Mouse (Mus musculus) hindbrain, embryonic 10.5 days (tissue): ENCODE data around the gene Mamdc2. TPM values are rescaled to one million over a fixed set of nuclear protein-coding genes. Genes with fewer than 3 reads are reported as not detected.

ENCODE experiments used
- DNase-seq: peaks from one replicate; pipeline ENCODE4 v3.0.0-alpha.2; 2017; ENCODE audit warnings: low spot score
- H3K27ac ChIP-seq: fragments of 300-500 bp; sonication (generic); 2 replicates; pipeline ENCODE4 v1.5.1; 2016; ENCODE audit warnings: mild to moderate bottlenecking, moderate library complexity
- H3K27me3 ChIP-seq: fragments of 300-500 bp; sonication (generic); 2 replicates; pipeline ENCODE4 v1.6.1; 2016; ENCODE audit warnings: mild to moderate bottlenecking; ENCODE audit not compliant: poor library complexity, insufficient read depth, severe bottlenecking
- H3K36me3 ChIP-seq: fragments of 300-500 bp; sonication (generic); 2 replicates; pipeline ENCODE4 v1.6.1; 2016; ENCODE audit warnings: mild to moderate bottlenecking, moderate library complexity
- H3K4me1 ChIP-seq: fragments of 300-500 bp; sonication (generic); replicated peaks from 2 replicates; pipeline ENCODE4 v1.6.1; 2016; ENCODE audit warnings: mild to moderate bottlenecking
- H3K4me3 ChIP-seq: fragments of 300-500 bp; sonication (generic); 2 replicates; pipeline ENCODE4 v1.5.1; 2016; ENCODE audit warnings: mild to moderate bottlenecking, moderate library complexity
- H3K9me3 ChIP-seq: fragments of 300-500 bp; sonication (generic); 2 replicates; pipeline ENCODE4 v1.6.1; 2016; ENCODE audit warnings: mild to moderate bottlenecking, moderate library complexity
- WGBS: fragments of 180-500 bp; shearing (Covaris S2); methylation state at CpG from one replicate; pipeline ENCODE4 v1.1.7; 2016; 5-methylcytosine and 5-hydroxymethylcytosine counted together
- polyA plus RNA-seq: library from polyadenylated mRNA; unstranded; fragments of >200 nt; fragmentation: Nextera tagmentation; extraction: Ambion mirVana; gene quantifications from 2 replicates; pipeline ENCODE4 v1.2.1, GENCODE M21; 2016

The Mamdc2 gene
- polyA plus RNA-seq, 1 experiment from 2014 or later: 1.2 TPM

- no peaks in the 10 kb centered on the region for H3K9me3 ChIP-seq
- H3K4me1 ChIP-seq: peaks cover 9% of the 10 kb centered on the region
- 74% methylated on average over 9 of the region's 9 CpGs for WGBS
- DNase-seq: no peak
- no peak overlapping the region for H3K4me3 ChIP-seq
- H3K27me3 ChIP-seq: no peaks in the 10 kb centered on the region
- H3K27ac ChIP-seq: no peak overlapping the region
- no peaks in the 10 kb centered on the region for H3K36me3 ChIP-seq
Measured at GRCm38 (mm10) chr19:23373728-23374127, 74.5 kb downstream of the Mamdc2 start.

GRCm38 (mm10) chr19:23373287-23373686 is 75.0 kb downstream of the Mamdc2 start:
- Histone ChIP-seq H3K27me3 (no peaks in the 10 kb centered on the region), H3K27ac (no peak overlapping the region)
- 44% methylated on average over 8 of the region's 8 CpGs for WGBS

GRCm38 (mm10) chr19:23369275-23369674 is 79.0 kb downstream of the Mamdc2 start:
- no peak for DNase-seq
- no peaks in the 10 kb centered on the region for H3K4me1 ChIP-seq
- 92% methylated on average over 4 of the region's 4 CpGs for WGBS

More at GRCm38 (mm10) chr19:23373287-23373686, 75.0 kb downstream of the Mamdc2 start:
- Histone ChIP-seq H3K36me3 (no peaks in the 10 kb centered on the region), H3K4me3 (no peak overlapping the region), H3K4me1 (peaks cover 9% of the 10 kb centered on the region), H3K9me3 (no peaks in the 10 kb centered on the region)
- peak; percentile 66 for DNase-seq

GRCm38 (mm10) chr19:23362006-23362405 is 86.2 kb downstream of the Mamdc2 start:
- WGBS: 90% methylated on average over 3 of the region's 3 CpGs
- H3K27ac ChIP-seq: no peak overlapping the region
- H3K9me3 ChIP-seq: no peaks in the 10 kb centered on the region
- DNase-seq: no peak
- no peaks in the 10 kb centered on the region for H3K27me3 ChIP-seq
- H3K4me3 ChIP-seq: no peak overlapping the region
- H3K4me1 ChIP-seq: no peaks in the 10 kb centered on the region
- H3K36me3 ChIP-seq: no peaks in the 10 kb centered on the region

More at GRCm38 (mm10) chr19:23369275-23369674, 79.0 kb downstream of the Mamdc2 start:
- Histone ChIP-seq H3K9me3 (no peaks in the 10 kb centered on the region), H3K4me3 (no peak overlapping the region), H3K27ac (no peak overlapping the region), H3K27me3 (no peaks in the 10 kb centered on the region), H3K36me3 (no peaks in the 10 kb centered on the region)

GRCm38 (mm10) chr19:23361124-23361523 is 87.1 kb downstream of the Mamdc2 start:
- no peak overlapping the region for H3K27ac ChIP-seq
- H3K27me3 ChIP-seq: no peaks in the 10 kb centered on the region
- H3K4me3 ChIP-seq: no peak overlapping the region
- 75% methylated on average over 4 of the region's 4 CpGs for WGBS
- H3K4me1 ChIP-seq: no peaks in the 10 kb centered on the region
- H3K36me3 ChIP-seq: no peaks in the 10 kb centered on the region
- no peaks in the 10 kb centered on the region for H3K9me3 ChIP-seq
- no peak for DNase-seq

GRCm38 (mm10) chr19:23360536-23360935 is 87.7 kb downstream of the Mamdc2 start:
- no peaks in the 10 kb centered on the region for H3K36me3 ChIP-seq
- no peaks in the 10 kb centered on the region for H3K9me3 ChIP-seq
- no peak overlapping the region for H3K4me3 ChIP-seq
- DNase-seq: no peak
- H3K27me3 ChIP-seq: no peaks in the 10 kb centered on the region
- H3K4me1 ChIP-seq: no peaks in the 10 kb centered on the region
- H3K27ac ChIP-seq: no peak overlapping the region
- 90% methylated on average over 4 of the region's 4 CpGs for WGBS

GRCm38 (mm10) chr19:23357253-23357652 is 91.0 kb downstream of the Mamdc2 start:
- H3K27ac ChIP-seq: no peak overlapping the region
- H3K4me1 ChIP-seq: no peaks in the 10 kb centered on the region
- H3K9me3 ChIP-seq: no peaks in the 10 kb centered on the region
- WGBS: 83% methylated on average over 5 of the region's 5 CpGs
- H3K36me3 ChIP-seq: no peaks in the 10 kb centered on the region
- no peak for DNase-seq
- H3K4me3 ChIP-seq: no peak overlapping the region
- no peaks in the 10 kb centered on the region for H3K27me3 ChIP-seq

GRCm38 (mm10) chr19:23354738-23355137 is 93.5 kb downstream of the Mamdc2 start:
- Histone ChIP-seq H3K27ac (no peak overlapping the region), H3K9me3 (no peaks in the 10 kb centered on the region), H3K27me3 (no peaks in the 10 kb centered on the region), H3K4me3 (no peak overlapping the region), H3K36me3 (no peaks in the 10 kb centered on the region), H3K4me1 (no peaks in the 10 kb centered on the region)
- WGBS: 95% methylated on average over 6 of the region's 6 CpGs
- DNase-seq: no peak

- Histone ChIP-seq H3K27me3 (no peaks in the 10 kb centered on the region), H3K36me3 (no peaks in the 10 kb centered on the region), H3K4me1 (no peaks in the 10 kb centered on the region), H3K9me3 (no peaks in the 10 kb centered on the region), H3K27ac (no peak overlapping the region), H3K4me3 (no peak overlapping the region)
- no peak for DNase-seq
- WGBS: 70% methylated on average over 9 of the region's 9 CpGs
Measured at GRCm38 (mm10) chr19:23353881-23354401, 94.3 kb downstream of the Mamdc2 start.

- no peaks in the 10 kb centered on the region for H3K27me3 ChIP-seq
- no peaks in the 10 kb centered on the region for H3K4me1 ChIP-seq
- no peak overlapping the region for H3K4me3 ChIP-seq
- no peak for DNase-seq
- no peaks in the 10 kb centered on the region for H3K36me3 ChIP-seq
- no peak overlapping the region for H3K27ac ChIP-seq
- WGBS: 86% methylated on average over 8 of the region's 8 CpGs
- no peaks in the 10 kb centered on the region for H3K9me3 ChIP-seq
Measured at GRCm38 (mm10) chr19:23353161-23353560, 95.1 kb downstream of the Mamdc2 start.

GRCm38 (mm10) chr19:23351808-23352491 is 96.3 kb downstream of the Mamdc2 start:
- H3K9me3 ChIP-seq: no peaks in the 10 kb centered on the region
- DNase-seq: no peak
- H3K4me1 ChIP-seq: no peaks in the 10 kb centered on the region
- H3K27ac ChIP-seq: no peak overlapping the region
- H3K4me3 ChIP-seq: no peak overlapping the region
- no peaks in the 10 kb centered on the region for H3K27me3 ChIP-seq
- WGBS: 89% methylated on average over 13 of the region's 13 CpGs
- H3K36me3 ChIP-seq: no peaks in the 10 kb centered on the region

GRCm38 (mm10) chr19:23349930-23350329 is 98.3 kb downstream of the Mamdc2 start:
- DNase-seq: no peak
- no peaks in the 10 kb centered on the region for H3K36me3 ChIP-seq
- H3K4me3 ChIP-seq: no peak overlapping the region
- WGBS: 85% methylated on average over 2 of the region's 2 CpGs
- no peaks in the 10 kb centered on the region for H3K9me3 ChIP-seq
- H3K27ac ChIP-seq: no peak overlapping the region
- no peaks in the 10 kb centered on the region for H3K27me3 ChIP-seq
- H3K4me1 ChIP-seq: no peaks in the 10 kb centered on the region

GRCm38 (mm10) chr19:23342782-23343181 is 105.5 kb downstream of the Mamdc2 start:
- H3K9me3 ChIP-seq: no peaks in the 10 kb centered on the region
- H3K27ac ChIP-seq: no peak overlapping the region
- no peaks in the 10 kb centered on the region for H3K27me3 ChIP-seq
- H3K4me3 ChIP-seq: no peak overlapping the region
- 97% methylated on average over 3 of the region's 3 CpGs for WGBS
- no peaks in the 10 kb centered on the region for H3K36me3 ChIP-seq
- no peaks in the 10 kb centered on the region for H3K4me1 ChIP-seq
- no peak for DNase-seq
